Mouse (Mus musculus): ENCODE results near the gene Med13l.
A peak's percentile ranks its signal among the peaks of the same experiment; 100 is the strongest.

Gene Med13l

DNA sequence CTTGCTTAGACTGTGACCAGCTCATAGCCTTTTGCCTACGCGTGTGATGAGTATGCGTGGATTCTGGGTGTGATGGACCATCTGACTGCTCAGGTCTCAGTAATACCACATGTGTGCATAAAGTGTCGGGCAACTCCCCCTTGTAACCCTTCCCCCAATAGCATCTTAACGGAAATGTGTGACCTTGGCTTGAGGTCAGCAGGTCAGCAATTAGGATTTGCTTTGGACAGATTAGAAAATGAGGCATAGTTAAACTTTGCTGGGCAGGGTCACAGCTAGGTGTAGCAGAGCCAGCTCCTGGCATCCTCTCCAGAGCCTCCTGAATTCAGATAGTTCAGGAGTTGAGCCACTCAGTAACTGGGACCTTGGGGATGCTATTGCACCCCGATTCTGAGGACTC is 1.6 kb upstream of the Med13l start:
- DNase-seq = no peak

DNA sequence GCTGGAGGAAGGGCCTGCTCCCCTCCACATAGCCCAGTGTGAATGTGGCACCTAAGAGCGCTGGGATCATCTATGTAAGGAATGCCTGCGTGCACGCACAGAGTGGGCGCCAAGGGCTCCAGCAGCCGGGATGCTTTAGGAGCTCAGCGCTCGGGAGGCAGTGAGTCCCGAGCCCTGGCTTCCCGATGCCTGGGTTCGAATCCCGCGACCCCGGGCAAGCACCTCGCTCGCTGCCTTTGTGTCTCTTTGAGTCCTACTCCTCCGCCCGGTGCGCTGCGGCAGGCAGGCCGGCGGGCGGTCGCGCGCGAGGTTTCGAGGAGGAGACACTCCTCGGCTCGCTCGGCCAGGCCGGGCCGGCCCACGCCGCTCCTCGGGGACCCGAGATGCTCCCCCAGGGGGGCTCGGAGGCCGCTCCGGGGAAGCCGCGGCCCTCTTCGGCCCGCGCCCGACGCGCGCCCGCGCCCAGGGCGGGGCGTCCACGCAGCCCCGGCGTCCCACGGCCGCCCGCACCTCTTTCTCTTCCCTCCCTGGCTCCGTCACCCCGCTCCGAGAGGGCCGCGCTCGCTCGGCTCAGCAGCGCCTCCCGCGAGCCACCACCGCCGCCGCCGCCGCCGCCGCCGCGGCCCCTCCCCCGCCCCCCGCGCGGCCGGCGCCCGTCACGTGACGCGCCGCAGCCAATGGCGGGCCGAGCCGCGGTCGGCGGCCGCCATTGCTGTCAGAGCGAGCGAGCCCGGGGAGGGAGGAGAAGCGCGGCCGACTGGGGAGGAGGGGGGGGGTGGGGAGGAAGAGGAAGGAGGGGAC is 695 bp upstream of the Med13l start:
- peak; percentile 82 to 91 for DNase-seq

DNA sequence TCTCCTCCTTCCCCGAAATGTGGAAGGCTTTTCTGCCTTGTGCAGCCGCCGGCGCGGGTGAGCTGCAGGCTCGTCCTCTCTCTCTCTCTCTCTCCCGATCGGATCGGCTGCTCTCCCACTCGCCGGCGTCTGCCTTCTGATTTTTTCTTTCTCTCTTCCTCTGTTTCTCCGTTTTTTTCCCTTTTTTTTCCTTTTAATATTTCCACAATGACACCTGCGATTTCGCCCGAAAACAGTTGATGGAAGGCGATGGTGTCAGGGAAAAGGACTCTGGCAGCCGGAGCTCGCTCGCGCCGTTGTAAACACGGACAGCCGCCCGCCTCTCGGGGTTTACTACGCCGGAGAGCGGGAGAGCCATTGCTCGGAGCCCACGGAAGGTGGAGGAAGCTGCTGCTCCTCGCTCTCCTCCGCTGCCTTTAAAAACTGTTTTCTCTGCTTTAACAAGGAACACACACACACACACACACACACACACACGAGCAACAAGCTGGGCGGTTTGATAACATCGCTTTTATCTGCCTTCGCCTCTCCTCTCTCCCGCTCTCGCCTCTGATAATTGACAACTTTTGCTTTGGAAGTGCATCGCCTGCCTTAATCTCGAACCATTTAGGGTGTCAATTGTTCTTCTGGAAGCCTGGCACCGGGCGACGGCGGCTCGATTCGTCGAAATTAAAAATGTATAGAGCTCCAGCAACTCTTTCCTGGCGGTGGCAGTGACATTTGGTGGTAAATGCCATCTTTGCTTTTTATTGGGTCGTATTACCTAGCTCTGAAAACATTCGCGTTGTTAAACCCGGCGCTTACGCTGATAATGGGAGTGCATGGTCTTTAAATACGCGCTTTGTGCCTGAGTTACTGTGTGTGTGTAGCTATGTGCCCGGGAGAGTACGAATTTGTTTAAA is 858 bp downstream of the Med13l start:
- DNase-seq = peak; percentile 43 to 66

DNA sequence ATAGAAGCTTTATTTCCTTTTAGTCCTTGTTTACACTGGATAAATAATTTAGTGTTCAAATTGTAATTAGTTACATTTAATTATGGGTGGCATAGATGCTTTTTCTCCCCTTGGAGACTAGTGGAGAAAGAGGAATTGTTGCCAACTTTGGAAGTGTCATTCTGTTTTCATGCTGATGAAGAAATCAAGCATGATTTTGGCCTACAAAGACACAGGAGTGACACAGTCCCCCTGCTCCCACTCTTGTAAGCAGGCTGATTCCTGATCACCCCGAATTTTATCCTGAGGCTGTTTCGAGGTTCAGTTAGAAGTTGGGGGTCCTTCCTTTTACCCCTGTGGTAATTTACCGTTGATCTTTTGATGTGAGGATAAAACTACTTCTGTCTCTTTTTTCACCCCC is 1.7 kb downstream of the Med13l start:
- DNase-seq = no peak

DNA sequence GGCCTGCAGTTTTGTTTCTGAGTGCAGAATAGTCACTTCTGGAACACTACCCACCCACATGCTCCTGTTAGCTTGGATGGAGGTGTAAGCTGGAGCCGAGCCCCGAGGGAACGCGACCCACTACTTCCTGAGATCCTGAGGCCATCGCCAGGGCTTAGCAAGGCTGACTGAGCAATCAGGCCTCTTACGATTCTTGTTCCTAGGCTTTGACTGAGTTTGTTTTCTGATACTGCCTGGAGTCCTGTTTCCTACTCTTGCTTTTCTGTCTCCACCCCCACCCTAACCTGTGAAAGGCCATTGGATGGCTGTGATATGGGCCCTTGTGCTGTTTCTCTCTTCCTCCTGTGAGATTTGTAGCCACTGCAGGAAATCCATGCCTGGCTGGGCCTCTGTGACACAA is 3.1 kb downstream of the Med13l start:
- no peak for DNase-seq

DNA sequence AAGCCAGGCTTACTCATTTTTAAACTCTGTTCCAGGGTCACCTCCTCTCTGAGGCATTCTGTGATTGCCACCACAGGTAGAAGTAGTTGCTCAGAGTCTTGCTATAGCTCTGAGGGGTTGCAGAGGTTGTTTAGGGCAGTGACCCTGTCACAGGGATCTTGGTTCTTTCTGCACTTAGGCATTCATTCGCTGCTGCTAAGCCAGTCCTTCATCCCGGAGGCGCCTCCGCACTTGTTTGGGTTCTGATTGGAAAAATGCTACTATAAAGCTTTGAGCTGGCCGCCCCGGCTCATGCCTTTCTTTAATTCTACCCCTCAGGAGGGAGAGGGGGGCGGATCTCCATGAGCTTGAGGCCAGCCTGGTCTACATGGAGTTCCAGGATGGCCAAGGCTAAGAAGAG is 6.9 kb downstream of the Med13l start:
- DNase-seq = no peak

DNA sequence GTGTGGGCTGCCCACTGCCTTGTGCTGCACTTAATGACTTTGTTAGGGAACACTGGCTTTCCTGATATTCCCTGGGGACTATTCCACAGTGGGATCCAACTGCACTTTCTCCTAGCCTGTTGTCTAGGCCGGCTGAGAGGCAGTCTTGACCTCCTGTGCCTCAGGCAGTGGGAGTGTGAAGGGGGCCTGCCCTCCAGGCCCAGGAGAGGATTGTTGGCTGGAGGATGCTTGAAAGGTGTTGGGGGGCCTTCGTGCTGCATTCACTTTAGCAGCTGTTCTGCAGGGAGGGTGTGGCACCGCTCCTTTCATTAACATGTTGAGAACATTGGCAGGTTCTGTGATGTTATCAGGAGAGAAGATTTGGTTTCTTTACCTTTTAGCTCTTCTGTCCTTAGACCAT is 8.5 kb downstream of the Med13l start:
- no peak for DNase-seq

DNA sequence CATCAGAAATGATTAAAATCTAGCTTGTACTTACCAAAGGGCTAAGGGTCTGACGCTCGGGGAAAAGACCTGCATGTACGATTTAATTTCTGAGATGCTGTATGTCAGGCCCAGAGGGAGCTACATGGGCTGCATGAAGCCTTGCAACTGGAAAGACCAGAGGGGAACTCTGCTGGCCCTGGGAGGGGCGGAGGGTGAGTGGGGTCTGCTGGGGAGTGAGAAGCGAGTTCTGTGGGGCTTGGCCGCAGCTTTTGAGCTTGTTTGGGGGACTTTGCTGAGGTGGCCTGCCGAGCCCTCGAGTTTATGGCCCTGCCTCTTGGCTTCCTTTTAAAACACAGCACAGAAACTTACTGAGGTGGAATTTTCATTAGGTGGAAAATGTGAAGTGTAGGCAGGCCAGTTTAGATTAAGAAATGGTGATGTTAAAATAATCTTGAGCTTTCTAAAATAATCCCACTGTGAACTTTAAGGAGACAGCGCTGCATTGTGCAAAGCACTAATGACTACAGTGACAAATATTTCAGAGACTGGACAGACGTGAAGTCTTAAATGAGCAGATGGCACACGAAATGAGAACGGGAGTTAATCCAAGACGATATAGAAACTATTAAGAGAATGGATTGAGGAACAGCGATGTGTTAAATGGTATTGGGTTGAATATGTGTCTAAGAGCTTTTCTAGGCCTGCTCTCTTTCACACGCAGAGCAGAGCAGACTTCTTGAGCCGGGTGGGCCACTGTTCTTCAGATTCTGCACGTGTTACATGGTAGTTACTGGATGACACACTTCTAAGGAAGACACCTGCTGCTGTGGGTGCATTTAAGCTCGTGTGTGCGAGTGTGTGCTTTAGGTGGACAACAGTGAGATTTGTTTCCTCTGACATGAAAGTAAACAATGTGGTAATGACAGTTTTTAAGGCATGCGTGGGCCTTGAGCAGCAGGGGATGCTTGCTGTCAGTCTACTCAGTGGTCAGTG is 9.4 kb downstream of the Med13l start:
- peak in 1 of 2 experiments; percentile 39 for DNase-seq

DNA sequence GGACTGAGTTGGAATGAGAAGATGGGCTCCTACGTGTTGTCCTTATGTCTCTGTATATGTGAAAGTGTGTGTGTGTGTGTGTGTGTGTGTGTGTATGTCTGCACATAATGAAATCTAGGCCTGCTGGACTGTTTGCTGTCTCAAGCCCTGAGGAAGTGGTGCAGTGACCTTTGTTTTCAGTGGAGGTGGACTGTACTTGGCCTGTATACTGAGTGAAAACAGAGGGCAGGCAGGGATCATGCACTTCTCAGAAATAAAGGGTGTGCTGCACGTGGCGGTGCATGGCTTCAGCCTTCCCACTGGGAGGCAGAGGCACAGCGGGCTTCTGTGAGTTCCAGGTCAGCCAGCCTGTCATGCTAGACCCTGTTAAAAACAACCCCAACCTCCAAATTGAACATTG is 11.0 kb downstream of the Med13l start:
- DNase-seq = no peak

DNA sequence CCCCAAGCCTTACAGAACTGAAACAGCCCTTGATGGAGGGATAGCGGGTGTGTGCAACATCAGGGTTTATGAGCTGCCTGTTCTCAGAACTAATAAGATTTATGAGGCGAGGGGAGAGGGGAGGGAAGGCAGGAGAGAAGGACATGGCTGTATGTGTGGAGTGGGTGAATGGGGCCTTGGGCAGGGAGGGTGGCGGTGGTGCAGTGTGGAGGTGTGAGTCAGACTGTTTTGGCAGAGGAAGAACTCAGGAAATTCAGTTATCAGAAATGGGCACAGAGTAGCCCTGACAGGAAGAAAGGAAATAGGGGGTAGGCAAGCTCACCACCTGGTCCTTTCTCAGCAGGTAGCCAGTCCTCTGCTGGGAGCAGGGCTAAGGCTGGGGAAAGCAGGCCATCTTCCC is 13.8 kb downstream of the Med13l start:
- peak; percentile 66 to 82 for DNase-seq

DNA sequence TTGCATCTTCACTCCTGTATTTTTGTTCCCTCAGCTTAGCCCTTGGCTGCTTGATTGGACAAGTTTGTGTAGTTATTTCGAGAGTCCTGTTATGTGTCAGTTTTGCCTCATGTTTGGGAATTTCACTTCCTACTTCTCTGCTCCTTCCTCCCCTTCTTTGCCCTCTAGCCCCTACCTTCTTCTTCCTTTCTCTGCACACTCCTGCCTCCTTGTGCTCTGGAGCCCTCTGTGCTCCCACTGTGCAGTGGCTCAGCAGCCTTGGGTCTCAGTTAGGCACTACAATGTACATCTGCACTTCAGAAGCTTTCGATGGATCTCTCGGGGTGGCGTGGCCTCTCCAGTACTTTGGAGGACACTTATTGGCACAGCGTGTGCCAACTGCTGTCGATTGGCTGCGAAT is 14.5 kb downstream of the Med13l start:
- DNase-seq = peak in 1 of 2 experiments; percentile 38

DNA sequence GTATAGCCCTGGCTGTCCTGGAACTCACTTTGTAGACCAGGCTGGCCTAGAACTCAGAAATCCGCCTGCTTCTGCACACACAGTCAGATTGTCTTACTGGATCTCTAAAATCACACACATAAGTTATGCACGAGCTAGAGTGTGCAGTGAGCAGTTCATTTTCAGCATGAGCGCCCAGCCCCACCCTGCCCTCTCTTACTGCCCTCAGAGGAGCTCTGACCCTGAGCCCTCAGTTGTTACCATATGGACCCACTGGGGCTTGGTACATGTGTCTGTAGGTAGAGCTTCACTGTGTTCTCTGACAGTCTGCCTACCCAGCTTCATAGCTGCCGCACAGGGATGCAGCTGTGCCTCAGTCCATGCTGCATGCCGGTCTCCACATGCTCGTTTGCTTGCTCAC is 15.4 kb downstream of the Med13l start:
- DNase-seq = no peak

DNA sequence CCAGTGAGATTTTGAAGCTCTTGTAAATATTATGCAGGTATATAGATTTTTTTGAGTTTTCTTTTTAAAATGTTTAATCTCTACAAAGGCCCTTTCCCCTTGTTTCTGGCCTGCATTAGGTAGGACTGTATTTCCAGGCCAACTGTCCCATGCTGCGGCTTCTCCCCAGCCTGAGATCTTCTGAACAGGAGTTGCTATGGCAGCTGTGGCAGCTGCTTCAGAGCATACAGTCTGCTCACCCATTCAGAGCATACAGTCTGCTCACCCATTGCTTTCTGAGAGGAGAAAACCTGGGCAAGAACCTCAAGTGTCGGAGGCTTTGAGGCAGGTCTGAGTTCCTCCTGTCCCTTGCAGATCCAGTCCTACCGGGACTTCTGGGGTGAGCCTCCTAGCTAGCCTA is 16.3 kb downstream of the Med13l start:
- no peak for DNase-seq

DNA sequence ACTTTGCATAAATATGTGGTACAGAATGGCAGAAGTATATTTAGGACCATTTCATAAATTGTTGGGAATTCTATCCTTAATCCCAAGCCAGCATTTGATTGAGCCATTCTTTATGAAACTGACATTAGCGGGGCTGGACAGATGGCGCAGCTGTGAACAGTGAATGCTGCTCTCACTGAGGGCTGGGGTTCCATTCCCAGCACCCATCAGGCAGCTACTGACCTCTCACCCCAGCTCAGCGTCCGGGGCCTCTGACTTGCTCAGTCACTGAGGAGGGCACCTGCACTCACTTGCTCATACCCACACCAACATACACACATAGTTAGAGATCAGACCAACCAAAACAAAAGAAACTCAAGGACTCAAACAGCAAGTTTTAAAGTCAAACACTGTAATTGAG is 24.9 kb downstream of the Med13l start:
- no peak for DNase-seq

DNA sequence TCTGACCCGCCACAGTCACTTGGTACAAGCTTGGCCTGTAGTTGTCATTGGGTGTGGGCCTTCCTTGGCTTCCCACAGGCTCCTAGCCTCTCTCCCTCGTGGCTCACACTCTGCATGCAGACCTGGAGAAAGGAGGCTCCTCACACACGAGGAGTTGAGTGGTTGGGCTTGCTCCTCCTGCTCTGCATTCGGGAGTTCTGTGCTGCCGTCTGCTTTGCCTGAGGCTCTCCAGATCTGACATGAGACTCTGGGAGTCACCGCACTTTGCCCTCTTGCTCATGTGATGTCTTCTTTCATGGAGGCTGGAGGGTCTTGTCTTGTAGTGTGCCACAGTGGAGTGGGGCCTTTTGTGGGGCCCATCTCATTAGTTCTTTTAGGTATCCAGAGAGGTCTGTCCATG is 26.1 kb downstream of the Med13l start:
- DNase-seq = no peak

DNA sequence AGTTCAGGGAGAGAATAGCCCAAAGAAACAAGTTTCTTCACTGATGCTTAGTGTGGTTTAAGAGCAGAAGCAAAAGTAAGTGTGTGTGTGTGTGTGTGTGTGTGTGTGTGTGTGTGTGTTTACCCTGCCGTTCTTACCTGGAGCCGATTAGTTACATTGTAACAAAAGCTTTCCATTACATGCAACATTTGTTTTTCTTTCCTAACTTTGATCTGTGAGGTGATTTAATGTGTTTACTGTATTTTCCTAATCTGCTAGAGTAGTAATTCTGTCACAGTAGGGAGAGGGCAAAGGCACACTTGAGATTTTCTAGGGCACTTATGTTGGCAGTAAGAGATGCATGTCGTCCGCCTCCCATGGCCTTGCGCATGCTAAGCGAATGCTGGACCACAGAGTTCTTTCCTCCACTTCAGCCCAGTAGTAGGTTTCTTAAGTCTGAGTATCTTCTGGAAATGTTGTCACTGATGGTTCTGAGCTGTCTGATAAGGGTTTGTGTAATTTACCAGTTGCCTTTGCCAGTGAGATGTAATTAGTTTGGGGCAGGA is 28.0 kb downstream of the Med13l start:
- no peak for DNase-seq

DNA sequence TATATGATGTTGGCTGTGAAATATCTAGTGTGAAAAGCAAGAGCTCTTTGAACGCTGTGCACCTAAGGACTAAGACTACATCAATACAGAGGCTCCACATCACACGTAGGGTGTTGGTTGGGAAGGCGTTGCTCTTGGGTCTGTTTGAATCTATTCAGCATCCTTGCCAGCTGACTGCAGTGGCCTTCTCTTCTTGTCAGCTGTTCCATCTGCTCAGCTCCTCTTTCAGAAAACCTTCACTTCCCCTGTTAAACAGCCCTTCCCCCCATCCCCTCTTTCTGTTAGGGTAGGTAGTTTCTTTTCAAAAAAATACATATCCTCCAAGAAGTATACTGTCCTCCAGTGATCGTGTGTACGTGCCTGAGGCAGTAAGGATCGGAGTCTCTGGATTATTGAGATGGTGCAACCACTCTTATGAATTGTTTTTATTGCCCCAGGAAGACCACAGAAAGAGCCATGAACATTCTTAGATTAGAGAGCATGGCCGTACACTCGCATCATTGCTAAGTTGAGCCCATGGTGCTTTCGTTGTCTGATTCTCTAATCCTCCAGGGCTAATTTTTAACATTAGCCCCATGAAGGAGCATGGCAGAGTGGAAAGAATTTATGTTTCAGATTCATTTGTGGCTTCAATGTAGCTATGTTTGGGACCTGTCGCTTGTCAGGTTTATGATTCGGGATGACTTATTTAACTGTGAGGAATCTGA is 28.9 kb downstream of the Med13l start:
- no peak for DNase-seq

DNA sequence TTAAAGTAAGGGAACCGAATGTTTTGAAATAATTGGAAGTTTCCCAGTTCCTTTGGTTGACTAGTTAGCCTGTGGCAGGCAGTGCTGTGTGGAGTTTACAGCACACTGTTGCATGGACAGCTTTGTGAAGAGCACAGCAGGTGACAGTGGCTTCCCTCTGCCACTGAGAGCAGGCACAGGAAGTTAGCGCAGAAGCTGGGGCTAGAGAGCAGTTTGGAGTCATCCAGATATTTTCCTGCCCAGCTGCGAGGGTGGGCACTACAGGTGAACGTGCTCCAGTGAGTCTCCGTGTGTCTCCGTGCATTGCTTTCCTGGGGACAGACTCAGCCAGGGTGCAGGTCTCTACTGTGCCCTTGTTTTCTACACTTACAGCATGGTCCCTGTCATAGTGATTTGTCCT is 30.4 kb downstream of the Med13l start:
- peak in 1 of 2 experiments; percentile 20 for DNase-seq

DNA sequence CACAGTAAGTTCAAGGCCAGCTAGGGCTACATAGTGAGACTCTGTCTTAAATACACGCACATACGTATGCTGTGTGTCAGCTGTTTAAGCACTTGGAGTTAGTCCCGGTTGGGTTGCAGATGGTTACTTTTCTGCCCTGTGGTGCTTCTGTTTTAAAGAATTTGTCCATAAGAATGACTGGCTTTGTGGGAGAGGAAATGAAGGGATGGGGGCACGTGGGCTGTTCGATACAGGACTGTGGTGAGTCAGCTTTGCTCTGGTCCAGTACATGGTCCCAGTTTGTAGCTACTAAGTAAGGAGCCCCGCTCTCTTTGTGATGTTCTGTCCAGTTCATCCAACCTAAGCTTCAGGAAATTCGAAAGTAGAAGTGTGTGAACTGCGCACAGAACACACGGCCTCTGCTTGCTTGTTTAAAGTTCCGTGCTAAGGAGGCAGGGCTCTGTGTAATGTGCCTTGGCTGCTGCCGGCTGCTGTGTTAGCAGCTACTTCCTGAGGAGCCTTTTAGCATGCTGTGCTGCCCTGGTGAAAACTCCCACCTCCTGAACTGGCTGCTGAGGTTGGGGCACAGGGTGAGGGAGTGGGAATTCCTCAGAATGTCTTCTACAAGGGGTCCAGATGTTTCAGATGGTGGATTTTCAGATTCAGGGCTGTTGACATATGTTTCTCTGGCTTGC is 31.5 kb downstream of the Med13l start:
- DNase-seq = no peak

DNA sequence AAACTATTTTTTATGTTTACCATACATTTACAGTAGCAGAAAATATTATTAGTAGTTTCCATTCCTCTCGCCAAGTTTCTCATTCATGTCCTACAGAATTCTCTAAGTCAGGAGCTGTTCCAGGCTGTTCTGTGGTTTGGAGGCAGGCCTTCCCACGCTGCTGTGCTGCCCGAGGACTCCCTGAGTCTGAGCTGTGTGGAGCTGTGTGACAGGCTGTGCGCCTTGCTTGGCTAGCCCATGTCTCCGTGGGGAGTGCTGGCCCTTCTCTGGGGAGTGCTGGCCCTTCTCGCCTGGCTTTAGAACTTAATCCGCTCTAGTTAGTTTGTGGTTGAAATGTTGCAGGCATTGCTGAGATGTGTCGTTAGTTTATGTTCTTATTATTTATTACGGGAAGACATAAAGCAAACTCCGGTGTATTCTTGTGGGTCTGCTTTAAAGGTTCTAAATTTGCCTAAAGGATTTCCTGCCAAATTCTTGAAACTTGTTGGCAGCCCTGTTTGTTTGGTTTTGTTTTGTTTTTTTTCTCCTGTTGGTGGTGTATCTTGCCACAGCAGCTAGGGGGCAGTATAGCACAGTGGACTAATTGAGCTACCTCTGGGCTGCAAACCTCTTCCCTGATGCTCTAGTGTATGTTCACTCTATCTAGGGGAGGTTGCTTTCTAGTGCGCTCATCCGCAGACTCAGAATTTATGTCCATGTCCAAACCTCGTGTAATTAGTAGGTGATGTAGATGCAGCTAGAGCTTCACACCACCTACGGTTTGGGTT is 34.2 kb downstream of the Med13l start:
- peak; percentile 63 to 77 for DNase-seq

DNA sequence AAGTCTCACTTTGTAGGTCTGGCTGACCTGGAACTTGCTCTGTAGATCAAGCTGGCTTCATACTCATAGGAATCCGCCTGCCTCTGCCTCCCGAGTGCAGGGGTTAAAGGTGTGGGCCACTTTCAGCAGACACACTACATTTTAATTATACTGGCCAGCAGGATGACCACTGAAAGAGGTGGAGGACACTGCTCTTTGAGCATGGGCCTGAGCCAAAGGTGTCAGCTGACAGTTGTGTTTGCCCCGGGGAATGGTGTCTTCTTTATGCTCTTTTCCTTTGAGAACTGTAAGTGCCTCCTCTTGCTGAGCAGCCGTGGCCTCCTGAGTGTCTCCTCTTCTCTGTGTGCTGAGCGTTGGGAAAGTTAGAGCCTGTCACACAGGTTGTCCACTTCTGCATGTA is 35.4 kb downstream of the Med13l start:
- no peak for DNase-seq

All from cerebellum, adult 18-20 months (tissue).